Mouse (Mus musculus) liver, postnatal 0 days (tissue): ENCODE data around the gene Zrsr1. TPM values are rescaled to one million over a fixed set of nuclear protein-coding genes. Genes with fewer than 3 reads are reported as not detected.
A peak's percentile ranks its signal among the peaks of the same experiment; 100 is the strongest.

ENCODE experiments used
- ATAC-seq: fragments of 200-750 bp; cut with Nextera tagmentation; 2 replicates; pipeline ENCODE4 v1.8.0; 2017; ENCODE audit warnings: mild to moderate bottlenecking, moderate library complexity
- DNase-seq: peaks from one replicate; pipeline ENCODE4 v3.0.0-alpha.2; 2016
- H3K27ac ChIP-seq: fragments of 300-500 bp; sonication (generic); 2 replicates; pipeline ENCODE4 v1.5.1; 2014; ENCODE audit warnings: antibody characterized with exemption, moderate library complexity, mild to moderate bottlenecking, low read depth
- H3K27me3 ChIP-seq: fragments of 300-500 bp; sonication (generic); 2 replicates; pipeline ENCODE4 v1.6.1; 2014; ENCODE audit warnings: low read length, control low read depth, mixed read lengths; ENCODE audit not compliant: insufficient read depth
- H3K36me3 ChIP-seq: fragments of 300-500 bp; sonication (generic); replicated peaks from 2 replicates; pipeline ENCODE4 v1.6.1; 2014; ENCODE audit warnings: mild to moderate bottlenecking, control low read depth, low read length, moderate library complexity, mixed read lengths; ENCODE audit not compliant: insufficient read depth
- H3K4me1 ChIP-seq: fragments of 300-500 bp; sonication (generic); 2 replicates; pipeline ENCODE4 v1.6.1; 2014; ENCODE audit warnings: antibody characterized with exemption, mild to moderate bottlenecking, control low read depth; ENCODE audit not compliant: insufficient read depth
- H3K4me2 ChIP-seq: fragments of 300-500 bp; sonication (generic); 2 replicates; pipeline ENCODE4 v1.6.1; 2014; ENCODE audit warnings: low read depth, mild to moderate bottlenecking, low read length, moderate library complexity, mixed read lengths
- H3K4me3 ChIP-seq: fragments of 300-500 bp; sonication (generic); 2 replicates; pipeline ENCODE4 v1.5.1; 2014; ENCODE audit warnings: low read depth, low read length
- H3K9ac ChIP-seq: fragments of 300-500 bp; sonication (generic); replicated peaks from 2 replicates; pipeline ENCODE4 v1.6.1; 2014; ENCODE audit warnings: mild to moderate bottlenecking, moderate library complexity
- H3K9me3 ChIP-seq: fragments of 300-500 bp; sonication (generic); 2 replicates; pipeline ENCODE4 v1.6.1; 2016; ENCODE audit warnings: mild to moderate bottlenecking, control low read depth, low read length, mixed read lengths
- CTCF ChIP-seq: sonication (generic); IDR thresholded peaks from 2 replicates; pipeline ENCODE4 v1.5.1; 2016; ENCODE audit warnings: antibody characterized with exemption, low read depth
- EP300 ChIP-seq: IDR thresholded peaks from 2 replicates; pipeline ENCODE4 v1.6.1; 2016; ENCODE audit warnings: antibody characterized with exemption, low read depth, mild to moderate bottlenecking
- WGBS: fragments of 180-500 bp; shearing (Covaris S2); extraction: QIAGEN DNeasy Blood & Tissue Kit; methylation state at CpG from one replicate; pipeline ENCODE4 v1.1.7; 2014; ENCODE audit not compliant: insufficient replicate concordance; 5-methylcytosine and 5-hydroxymethylcytosine counted together
- polyA plus RNA-seq: library from polyadenylated mRNA; unstranded; fragments of >200 nt; fragmentation: Nextera tagmentation; extraction: Ambion mirVana; gene quantifications from 2 replicates; pipeline ENCODE4 v1.2.1, GENCODE M21; 2015

Gene Zrsr1
- polyA plus RNA-seq, 1 experiment from 2014 or later: 1.5 TPM

GRCm38 (mm10) chr11:23008824-23009200 is 37.0 kb downstream of the Zrsr1 start:
- DNase-seq (no peak), ATAC-seq (no peak)
- no peaks in the 10 kb centered on the region for H3K27me3 ChIP-seq
- H3K9ac ChIP-seq: peak overlapping the region; percentile 77
- 24% methylated on average over 4 of the region's 4 CpGs for WGBS
- H3K36me3 ChIP-seq: peaks cover 7% of the 10 kb centered on the region
- peak overlapping the region; percentile 97 for H3K4me2 ChIP-seq
- H3K4me3 ChIP-seq: peak overlapping the region; percentile 54
- no peaks in the 10 kb centered on the region for H3K9me3 ChIP-seq
- no peak for TF ChIP-seq CTCF
- no peak for TF ChIP-seq EP300
- H3K27ac ChIP-seq: no peak overlapping the region; the same call in 1 of the 2 replicates
- peaks cover 6% of the 10 kb centered on the region for H3K4me1 ChIP-seq

GRCm38 (mm10) chr11:23013096-23013495 is 41.3 kb downstream of the Zrsr1 start:
- Histone ChIP-seq H3K27me3 (no peaks in the 10 kb centered on the region), H3K27ac (no peak overlapping the region), H3K9me3 (no peaks in the 10 kb centered on the region), H3K36me3 (no peaks in the 10 kb centered on the region), H3K9ac (no peak overlapping the region), H3K4me1 (no peaks in the 10 kb centered on the region), H3K4me3 (no peak overlapping the region), H3K4me2 (no peak overlapping the region)
- TF ChIP-seq EP300 (no peak), CTCF (no peak)
- ATAC-seq (no peak), DNase-seq (no peak)
- 68% methylated on average over 1 of the region's 1 CpGs for WGBS

- Histone ChIP-seq H3K36me3 (no peaks in the 10 kb centered on the region), H3K4me2 (no peak overlapping the region), H3K27ac (no peak overlapping the region), H3K4me1 (no peaks in the 10 kb centered on the region), H3K4me3 (no peak overlapping the region), H3K9me3 (no peaks in the 10 kb centered on the region), H3K9ac (no peak overlapping the region), H3K27me3 (no peaks in the 10 kb centered on the region)
- ATAC-seq: no peak
- peak; percentile 25 for DNase-seq
- WGBS: 83% methylated on average over 4 of the region's 4 CpGs
- TF ChIP-seq EP300: no peak
- peak; percentile 72 for TF ChIP-seq CTCF
Measured at GRCm38 (mm10) chr11:23013580-23014294, 41.9 kb downstream of the Zrsr1 start.

- Histone ChIP-seq H3K27ac (no peak overlapping the region), H3K36me3 (no peaks in the 10 kb centered on the region), H3K4me1 (no peaks in the 10 kb centered on the region), H3K9ac (no peak overlapping the region), H3K4me2 (no peak overlapping the region), H3K4me3 (no peak overlapping the region), H3K9me3 (no peaks in the 10 kb centered on the region), H3K27me3 (no peaks in the 10 kb centered on the region)
- no peak for TF ChIP-seq EP300
- no peak for TF ChIP-seq CTCF
- 71% methylated on average over 6 of the region's 6 CpGs for WGBS
- ATAC-seq (no peak), DNase-seq (no peak)
Measured at GRCm38 (mm10) chr11:23014996-23015395, 43.2 kb downstream of the Zrsr1 start.

- Histone ChIP-seq H3K27ac (no peak overlapping the region), H3K9ac (no peak overlapping the region), H3K27me3 (no peaks in the 10 kb centered on the region), H3K4me2 (no peak overlapping the region), H3K4me3 (no peak overlapping the region), H3K36me3 (no peaks in the 10 kb centered on the region), H3K4me1 (no peaks in the 10 kb centered on the region), H3K9me3 (no peaks in the 10 kb centered on the region)
- no peak for ATAC-seq
- no peak for DNase-seq
- TF ChIP-seq CTCF: no peak
- TF ChIP-seq EP300: no peak
- 73% methylated on average over 4 of the region's 4 CpGs for WGBS
Measured at GRCm38 (mm10) chr11:23017943-23018342, 46.1 kb downstream of the Zrsr1 start.

GRCm38 (mm10) chr11:23020116-23020770 is 48.4 kb downstream of the Zrsr1 start:
- DNase-seq (no peak), ATAC-seq (no peak)
- Histone ChIP-seq H3K36me3 (no peaks in the 10 kb centered on the region), H3K4me3 (no peak overlapping the region), H3K27ac (no peak overlapping the region), H3K4me1 (no peaks in the 10 kb centered on the region), H3K27me3 (no peaks in the 10 kb centered on the region), H3K9me3 (no peaks in the 10 kb centered on the region), H3K4me2 (no peak overlapping the region), H3K9ac (no peak overlapping the region)
- TF ChIP-seq EP300 (no peak), CTCF (no peak)
- 71% methylated on average over 24 of the region's 24 CpGs for WGBS
